Mouse (Mus musculus) thymus, adult 2 months (tissue): ENCODE measurements at regions not wholly inside any gene's neighbourhood (a gene's known extent, or its start where the extent isn't known, plus 50 kb on each side); places are given as distances from the start of the nearest gene placed in this dataset.

Experiments used
- CTCF ChIP-seq: fragments of 200-500 bp; IDR thresholded peaks from 2 replicates; pipeline ENCODE4 v1.5.1; 2012; ENCODE audit warnings: mild to moderate bottlenecking, control low read depth, low read length, moderate library complexity, borderline replicate concordance; ENCODE audit not compliant: control insufficient read depth, poor library complexity, insufficient read depth; ENCODE audit errors: extremely low read depth
- POLR2A ChIP-seq: fragments of 200-500 bp; IDR thresholded peaks from 2 replicates; pipeline ENCODE4 v1.6.1; 2012; ENCODE audit warnings: mild to moderate bottlenecking, low read length, control low read depth, moderate library complexity; ENCODE audit not compliant: control insufficient read depth, poor library complexity, insufficient read depth; ENCODE audit errors: extremely low read depth

DNA sequence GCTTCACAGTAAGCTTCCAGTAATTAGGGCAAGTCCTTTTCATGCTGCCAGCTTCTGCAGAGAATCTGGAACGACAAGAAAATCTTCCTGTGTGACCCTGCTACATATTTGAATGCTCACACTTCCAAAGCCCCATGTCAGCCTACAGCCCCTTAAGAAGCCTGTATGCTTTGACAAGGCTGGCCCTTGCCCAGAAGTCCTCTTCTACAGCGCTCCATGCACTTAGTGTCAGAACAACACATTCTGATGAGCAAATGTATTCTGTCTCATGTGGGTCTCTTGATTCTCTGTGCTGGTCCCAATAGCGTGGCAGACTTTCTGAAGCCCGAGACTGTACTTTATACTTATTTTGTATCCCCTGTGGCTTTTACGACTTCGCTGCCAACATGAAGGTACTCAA lies 172.5 kb downstream of the Actr3 start:
- TF ChIP-seq CTCF = no peak
- no peak for TF ChIP-seq POLR2A
